Mouse (Mus musculus): ENCODE measurements around the gene Dnah12.

DNA sequence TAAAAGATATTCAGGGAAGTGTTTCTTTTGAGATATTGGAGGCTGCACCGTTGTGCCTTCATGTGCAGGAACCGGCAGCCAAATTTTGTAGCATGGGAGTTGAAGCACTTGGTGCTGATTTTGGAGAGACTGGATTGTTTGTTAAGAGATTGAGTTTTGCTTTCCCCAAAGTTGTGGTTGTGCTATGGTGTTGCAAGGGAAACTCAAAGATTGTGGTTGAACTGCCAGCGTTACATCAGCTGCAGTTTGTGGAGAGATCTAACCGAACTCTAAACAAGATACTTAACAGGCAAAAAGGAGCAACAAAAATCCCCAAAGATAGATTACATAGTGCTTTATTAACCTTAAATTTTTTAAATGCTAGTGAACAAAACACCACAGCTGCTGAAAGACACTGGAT, 242.5 kb downstream of the Dnah12 start:
- TF ChIP-seq CTCF (IDR thresholded peaks at IDR 0.05; ENCODE audit: low read depth, low read length) (no peak), POLR2AphosphoS5 (IDR thresholded peaks at IDR 0.05; ENCODE audit: insufficient replicate concordance, low read depth, low read length) (no peak), GATA1 (IDR thresholded peaks at IDR 0.05; ENCODE audit: borderline replicate concordance, low read length) (no peak)
